22 mouse cellular contexts compared by ENCODE assay signal in the genomic region with DNA sequence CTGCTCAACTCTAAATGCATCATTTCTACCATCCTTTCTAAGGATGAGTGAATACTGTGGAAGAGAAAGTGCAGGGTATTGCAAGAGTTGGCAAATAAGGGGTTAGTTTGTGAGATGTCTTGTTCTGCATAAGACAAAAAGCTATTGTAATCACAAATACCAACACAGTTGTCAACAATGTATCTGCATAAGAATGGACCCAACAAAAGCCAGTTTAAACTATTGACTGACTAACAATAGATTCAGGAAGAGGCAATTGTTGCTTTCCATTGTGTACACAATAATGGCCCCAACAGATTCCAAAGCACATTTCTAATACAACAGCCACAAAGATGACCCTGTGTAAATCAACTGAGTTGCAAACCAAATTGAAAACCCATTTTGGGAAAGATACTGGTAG.
DNase-seq lines count a peak whose midpoint lies in the region; ATAC-seq and TF ChIP-seq lines count a peak whose summit lies in the region.
"Had no signal": no experiment of that assay in that cellular context is flagged by ENCODE, and none has a peak within 500 bp of the region (broad histone marks: within the 10 kb centered on the region; RNA-seq: fewer than 3 reads in every experiment).

No protein-coding gene starts in this region.

- ATAC-seq in activated CD4-positive, CD25-positive, alpha-beta regulatory T cell, adult 4 months = no peak
- ATAC-seq: forebrain, embryonic 13.5 days; forebrain, embryonic 15.5 days; forebrain, postnatal 0 days; Patski had no signal

- H3K4me3 ChIP-seq in lung, adult 2 months (replicated peaks; ENCODE audit: extremely low read depth, low read depth, low read length) = no peak overlapping the region
- H3K4me3 ChIP-seq: embryonic facial prominence, embryonic 10.5 days; embryonic facial prominence, embryonic 12.5 days; forebrain, embryonic 13.5 days; forebrain, embryonic 15.5 days had no signal

- TF ChIP-seq CTCF in lung, adult 2 months (IDR thresholded peaks at IDR 0.05; ENCODE audit: insufficient read depth, low read length) = no peak

- DNase-seq in ES-CJ7 (ENCODE audit: low read depth, low spot score) = peak; percentile 92
- peak; percentile 98 for DNase-seq in R1 (ENCODE audit: low read depth, low spot score)
- DNase-seq in ZHBTc4 (ENCODE audit: low read depth, low spot score) = peak; percentile 82
- DNase-seq in telencephalon, adult 2 months (ENCODE audit: low read depth, low spot score) = peak; percentile 22
- DNase-seq in cerebellum, adult 8-10 months = no peak
- DNase-seq in spleen, adult 18-20 months = no peak
- DNase-seq in lung, adult 2 months = no peak
- DNase-seq: adrenal gland, adult 8-10 months; adrenal gland, postnatal 14 days; adrenal gland, postnatal 36 days; cerebellum, adult 11 months; cerebellum, adult 18-20 months; cerebellum, adult 9-10 months; cerebellum, postnatal 10 days; cerebellum, postnatal 25 days; forebrain, postnatal 0 days had no signal

- no peaks in the 10 kb centered on the region for H3K4me1 ChIP-seq in lung, adult 2 months (ENCODE audit: control insufficient read depth, insufficient read depth, low read length)
- H3K4me1 ChIP-seq: embryonic facial prominence, embryonic 10.5 days; embryonic facial prominence, embryonic 12.5 days; forebrain, embryonic 13.5 days; forebrain, embryonic 15.5 days had no signal

- TF ChIP-seq POLR2A in lung, adult 2 months (IDR thresholded peaks at IDR 0.05; ENCODE audit: borderline replicate concordance, extremely low read depth, low read depth, low read length) = no peak

Comparison
In these comparisons a context has a peak if more than half of its experiments do, and no peak if none do; other contexts are left out.
1. DNase-seq: peak in ES-CJ7 (single experiment), R1 (single experiment), ZHBTc4 (single experiment) and telencephalon, adult 2 months (single experiment); none in cerebellum, adult 8-10 months (single experiment), spleen, adult 18-20 months (0 of 2) and lung, adult 2 months (single experiment).